Mouse (Mus musculus) heart, embryonic 15.5 days (tissue): ENCODE measurements at regions not wholly inside any gene's neighbourhood (a gene's known extent, or its start where the extent isn't known, plus 50 kb on each side); places are given as distances from the start of the nearest gene placed in this dataset.

Source experiments
- ATAC-seq: fragments of 200-750 bp; cut with Nextera tagmentation; replicated peaks from 2 replicates; pipeline ENCODE4 v1.8.0; 2017; ENCODE audit warnings: low read depth, moderate TSS enrichment; ENCODE audit not compliant: insufficient number of reproducible peaks, insufficient read depth, low FRiP score
- H3K27ac ChIP-seq: fragments of 300-500 bp; sonication (generic); 2 replicates; pipeline ENCODE4 v1.5.1; 2015; ENCODE audit warnings: mild to moderate bottlenecking, inconsistent platforms
- H3K27me3 ChIP-seq: fragments of 300-500 bp; sonication (generic); 2 replicates; pipeline ENCODE4 v1.6.1; 2015; ENCODE audit warnings: inconsistent platforms
- H3K36me3 ChIP-seq: fragments of 300-500 bp; sonication (generic); 2 replicates; pipeline ENCODE4 v1.6.1; 2015; ENCODE audit warnings: mild to moderate bottlenecking, inconsistent platforms
- H3K4me1 ChIP-seq: fragments of 300-500 bp; sonication (generic); replicated peaks from 2 replicates; pipeline ENCODE4 v1.6.1; 2015; ENCODE audit warnings: inconsistent platforms
- H3K4me2 ChIP-seq: fragments of 300-500 bp; sonication (generic); 2 replicates; pipeline ENCODE4 v1.6.1; 2015; ENCODE audit warnings: inconsistent platforms, mild to moderate bottlenecking, moderate library complexity
- H3K4me3 ChIP-seq: fragments of 300-500 bp; sonication (generic); 2 replicates; pipeline ENCODE4 v1.5.1; 2015; ENCODE audit warnings: mild to moderate bottlenecking, inconsistent platforms
- H3K9ac ChIP-seq: fragments of 300-500 bp; sonication (generic); 2 replicates; pipeline ENCODE4 v1.6.1; 2015; ENCODE audit warnings: mild to moderate bottlenecking, inconsistent platforms
- H3K9me3 ChIP-seq: fragments of 300-500 bp; sonication (generic); replicated peaks from 2 replicates; pipeline ENCODE4 v1.6.1; 2016; ENCODE audit warnings: inconsistent platforms
- WGBS: fragments of 180-500 bp; shearing (Covaris S2); methylation state at CpG from one replicate; pipeline ENCODE4 v1.1.7; 2015; ENCODE audit warnings: mixed read lengths; 5-methylcytosine and 5-hydroxymethylcytosine counted together

GRCm38 (mm10) chr2:159284525-159285189, 490.1 kb downstream of the Dhx35 start:
- ATAC-seq, result no peak
- Histone ChIP-seq H3K27me3 (no peaks in the 10 kb centered on the region), H3K36me3 (no peaks in the 10 kb centered on the region), H3K9ac (no peak overlapping the region), H3K4me1 (no peaks in the 10 kb centered on the region), H3K9me3 (no peaks in the 10 kb centered on the region), H3K27ac (no peak overlapping the region), H3K4me2 (no peak overlapping the region), H3K4me3 (no peak overlapping the region)
- WGBS, result 69% methylated on average over 8 of the region's 8 CpGs

DNA sequence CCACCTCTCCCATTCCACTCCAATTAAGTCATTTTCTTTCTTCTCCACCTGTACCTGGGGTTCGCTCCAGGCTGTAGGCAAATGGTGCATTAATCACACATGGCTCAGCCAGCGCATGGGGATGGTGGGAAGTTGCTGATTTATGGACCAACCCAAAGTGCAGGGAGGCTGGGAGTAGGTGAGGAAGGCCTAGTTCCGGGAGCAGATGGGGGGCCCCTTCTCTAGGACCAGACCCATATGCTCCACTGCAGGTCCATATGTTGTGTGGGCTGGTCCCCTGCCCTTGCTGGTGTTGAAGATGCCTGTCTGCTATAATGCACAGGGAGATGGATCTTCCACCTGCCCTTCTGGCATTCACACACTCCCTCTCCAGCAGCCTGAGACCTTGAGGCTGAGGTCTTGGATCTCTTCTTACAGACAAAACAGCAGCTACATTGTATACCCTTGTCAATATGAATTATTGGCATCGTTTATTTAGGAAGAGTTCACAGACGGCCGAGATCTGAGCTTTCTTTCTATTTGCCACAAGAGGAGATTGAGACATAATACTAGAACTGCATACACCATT, 493.5 kb downstream of the Dhx35 start:
- Histone ChIP-seq H3K4me1 (no peaks in the 10 kb centered on the region), H3K9ac (no peak overlapping the region), H3K36me3 (no peaks in the 10 kb centered on the region), H3K4me3 (no peak overlapping the region), H3K27ac (no peak overlapping the region), H3K4me2 (no peak overlapping the region), H3K9me3 (no peaks in the 10 kb centered on the region), H3K27me3 (no peaks in the 10 kb centered on the region)
- ATAC-seq, result no peak
- WGBS, result 78% methylated on average over 6 of the region's 6 CpGs

DNA sequence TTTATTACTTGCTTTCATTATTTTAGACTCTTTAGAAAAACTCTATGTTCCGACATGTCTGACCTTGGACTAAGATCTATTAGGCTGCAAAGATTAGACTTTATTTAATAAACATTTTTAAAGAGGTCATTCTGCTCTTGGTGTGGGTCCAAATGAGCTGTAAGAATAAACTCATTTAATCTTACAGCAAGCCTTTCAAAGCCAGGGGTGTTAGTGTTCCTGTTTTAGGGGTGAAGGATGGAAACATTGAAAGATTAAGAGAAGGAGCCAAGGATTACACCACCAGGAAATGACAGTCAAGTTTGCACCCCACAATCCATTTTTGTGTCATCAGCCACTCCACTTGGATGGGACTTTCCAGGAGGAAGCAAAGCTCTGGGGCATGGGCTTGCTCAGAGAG, 495.5 kb downstream of the Dhx35 start:
- ATAC-seq, result no peak
- Histone ChIP-seq H3K27me3 (no peaks in the 10 kb centered on the region), H3K27ac (no peak overlapping the region), H3K9ac (no peak overlapping the region), H3K4me2 (no peak overlapping the region), H3K9me3 (no peaks in the 10 kb centered on the region), H3K4me3 (no peak overlapping the region), H3K4me1 (no peaks in the 10 kb centered on the region), H3K36me3 (no peaks in the 10 kb centered on the region)
- 64% methylated on average over 1 of the region's 1 CpGs for WGBS

- Histone ChIP-seq H3K4me3 (no peak overlapping the region), H3K27ac (no peak overlapping the region), H3K4me2 (no peak overlapping the region), H3K27me3 (no peaks in the 10 kb centered on the region), H3K9ac (no peak overlapping the region), H3K36me3 (no peaks in the 10 kb centered on the region), H3K9me3 (no peaks in the 10 kb centered on the region), H3K4me1 (no peaks in the 10 kb centered on the region)
- ATAC-seq, result no peak
- 71% methylated on average over 7 of the region's 7 CpGs for WGBS
Measured at GRCm38 (mm10) chr2:159307001-159307400, 512.4 kb downstream of the Dhx35 start.

DNA sequence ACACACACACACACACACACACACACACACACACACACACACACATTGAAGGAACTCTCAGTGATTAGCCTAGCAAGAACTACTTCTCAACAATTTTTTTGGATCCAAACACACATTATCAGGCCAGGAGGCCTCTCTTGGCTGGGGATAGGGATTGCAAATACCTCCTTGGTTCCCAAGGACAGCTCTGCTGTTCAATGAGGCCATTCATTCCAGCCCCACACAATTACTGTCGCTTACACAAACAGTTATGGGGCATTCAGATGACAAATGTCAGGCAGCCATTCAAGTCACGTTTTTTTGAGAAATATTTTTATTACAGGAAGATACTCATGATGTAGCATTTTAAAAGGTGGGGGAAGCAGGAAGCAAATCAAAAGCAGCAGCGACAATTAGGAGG, 540.1 kb downstream of the Dhx35 start:
- WGBS, result 51% methylated on average over 3 of the region's 3 CpGs
- Histone ChIP-seq H3K27me3 (no peaks in the 10 kb centered on the region), H3K36me3 (no peaks in the 10 kb centered on the region), H3K4me3 (no peak overlapping the region), H3K27ac (no peak overlapping the region), H3K9me3 (no peaks in the 10 kb centered on the region), H3K4me2 (no peak overlapping the region), H3K9ac (no peak overlapping the region), H3K4me1 (no peaks in the 10 kb centered on the region)
- no peak for ATAC-seq

- Histone ChIP-seq H3K9ac (no peak overlapping the region), H3K4me2 (no peak overlapping the region), H3K4me3 (no peak overlapping the region), H3K9me3 (no peaks in the 10 kb centered on the region), H3K27me3 (no peaks in the 10 kb centered on the region), H3K27ac (no peak overlapping the region), H3K4me1 (no peaks in the 10 kb centered on the region), H3K36me3 (no peaks in the 10 kb centered on the region)
- no peak for ATAC-seq
- WGBS, result 68% methylated on average over 2 of the region's 2 CpGs
Measured at GRCm38 (mm10) chr2:159336646-159337045, 542.0 kb downstream of the Dhx35 start.

GRCm38 (mm10) chr2:159343624-159344560, 549.3 kb downstream of the Dhx35 start:
- Histone ChIP-seq H3K36me3 (no peaks in the 10 kb centered on the region), H3K9ac (no peak overlapping the region), H3K27ac (no peak overlapping the region), H3K4me1 (no peaks in the 10 kb centered on the region), H3K9me3 (no peaks in the 10 kb centered on the region), H3K4me2 (no peak overlapping the region), H3K27me3 (no peaks in the 10 kb centered on the region), H3K4me3 (no peak overlapping the region)
- WGBS, result 50% methylated on average over 5 of the region's 5 CpGs
- ATAC-seq, result no peak; the same call in 1 of the 2 replicates

- H3K9me3 ChIP-seq, result no peaks in the 10 kb centered on the region
- H3K9ac ChIP-seq, result no peak overlapping the region
- WGBS, result 44% methylated on average over 2 of the region's 2 CpGs
- H3K27me3 ChIP-seq, result no peaks in the 10 kb centered on the region
- H3K36me3 ChIP-seq, result no peaks in the 10 kb centered on the region
- H3K4me3 ChIP-seq, result no peak overlapping the region
- no peak for ATAC-seq
- no peak overlapping the region for H3K4me2 ChIP-seq
- H3K4me1 ChIP-seq, result no peaks in the 10 kb centered on the region
- H3K27ac ChIP-seq, result no peak overlapping the region
Measured at GRCm38 (mm10) chr2:159354247-159354646, 559.6 kb downstream of the Dhx35 start.

- no peak for ATAC-seq
- Histone ChIP-seq H3K27ac (no peak overlapping the region), H3K4me3 (no peak overlapping the region), H3K9me3 (no peaks in the 10 kb centered on the region), H3K4me1 (no peaks in the 10 kb centered on the region), H3K36me3 (no peaks in the 10 kb centered on the region), H3K9ac (no peak overlapping the region), H3K27me3 (no peaks in the 10 kb centered on the region), H3K4me2 (no peak overlapping the region)
- WGBS, result 32% methylated on average over 5 of the region's 5 CpGs
Measured at GRCm38 (mm10) chr2:159356503-159356902, 561.9 kb downstream of the Dhx35 start.

DNA sequence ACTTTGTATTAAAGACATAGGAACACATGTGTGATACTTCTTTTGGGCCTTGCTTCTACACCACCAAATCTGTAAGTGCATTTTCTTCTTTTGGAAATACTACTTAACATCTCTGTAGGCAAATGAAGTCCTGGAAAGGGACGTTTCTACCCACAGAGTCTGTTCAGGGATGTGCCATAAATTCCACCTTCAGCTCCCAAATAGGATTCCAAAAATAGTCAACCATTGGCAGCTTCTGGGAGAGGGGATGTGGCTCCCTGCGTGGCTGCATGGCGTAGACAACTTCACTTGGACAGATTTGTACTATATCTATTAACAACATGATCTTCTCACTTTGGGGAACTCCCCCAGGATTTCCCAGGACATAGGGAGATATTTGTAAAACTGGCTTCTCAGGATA, 566.8 kb downstream of the Dhx35 start:
- Histone ChIP-seq H3K36me3 (no peaks in the 10 kb centered on the region), H3K27me3 (no peaks in the 10 kb centered on the region), H3K27ac (no peak overlapping the region), H3K9ac (no peak overlapping the region), H3K9me3 (no peaks in the 10 kb centered on the region), H3K4me2 (no peak overlapping the region), H3K4me3 (no peak overlapping the region), H3K4me1 (no peaks in the 10 kb centered on the region)
- 35% methylated on average over 3 of the region's 3 CpGs for WGBS
- no peak for ATAC-seq

- H3K4me1 ChIP-seq, result no peaks in the 10 kb centered on the region
- no peaks in the 10 kb centered on the region for H3K27me3 ChIP-seq
- H3K36me3 ChIP-seq, result no peaks in the 10 kb centered on the region
- H3K9me3 ChIP-seq, result no peaks in the 10 kb centered on the region
- no peak for ATAC-seq
- no peak overlapping the region for H3K4me3 ChIP-seq
- no peak overlapping the region for H3K4me2 ChIP-seq
- H3K27ac ChIP-seq, result no peak overlapping the region
- WGBS, result 59% methylated on average over 10 of the region's 10 CpGs
- H3K9ac ChIP-seq, result no peak overlapping the region
Measured at GRCm38 (mm10) chr2:159392865-159393264, 598.3 kb downstream of the Dhx35 start.
